Mouse (Mus musculus) ES-E14 (cell line): ENCODE measurements around the gene Cdh5. TPM values are rescaled to one million over a fixed set of nuclear protein-coding genes. Genes with fewer than 3 reads are reported as not detected.

ENCODE experiments used
- DNase-seq: peaks from one replicate; pipeline ENCODE4 v3.0.0-alpha.2; 2013; ENCODE audit warnings: low read depth, low spot score
- H3K27ac ChIP-seq: 2 replicates; pipeline ENCODE4 v1.5.1; 2012; ENCODE audit warnings: low read depth, mild to moderate bottlenecking, low read length, moderate library complexity, mixed read lengths; ENCODE audit not compliant: poor library complexity, insufficient read depth, severe bottlenecking
- H3K36me3 ChIP-seq: 2 replicates; pipeline ENCODE4 v1.6.1; 2012; ENCODE audit warnings: mild to moderate bottlenecking, low read length, moderate library complexity, mixed read lengths; ENCODE audit not compliant: control insufficient read depth, poor library complexity, insufficient read depth, severe bottlenecking
- H3K4me1 ChIP-seq, 2 experiments: fragments of 150-350 bp in 1 of 2; sonication (generic) in 1 of 2; 2 replicates each; pipeline ENCODE4 v1.6.1; 2012; ENCODE audit warnings: low read length in 2 of 2, mild to moderate bottlenecking in 1 of 2, mixed read lengths in 1 of 2; ENCODE audit not compliant: control insufficient read depth in 2 of 2, insufficient read depth in 2 of 2, poor library complexity in 1 of 2
- H3K4me3 ChIP-seq, 2 experiments: fragments of 150-350 bp in 1 of 2; sonication (generic) in 1 of 2; 2 replicates each; pipeline ENCODE4 v1.5.1; 2012; ENCODE audit warnings: low read length in 2 of 2, low read depth in 1 of 2, mild to moderate bottlenecking in 1 of 2, mixed read lengths in 1 of 2; ENCODE audit not compliant: insufficient read depth in 1 of 2, poor library complexity in 1 of 2, severe bottlenecking in 1 of 2
- H3K9ac ChIP-seq: 2 replicates; pipeline ENCODE4 v1.6.1; 2012; ENCODE audit warnings: low read depth, mild to moderate bottlenecking, low read length, mixed read lengths; ENCODE audit not compliant: poor library complexity, insufficient read depth, severe bottlenecking
- H3K9me3 ChIP-seq: fragments of 150-350 bp; sonication (generic); 2 replicates; pipeline ENCODE4 v1.6.1; 2012; ENCODE audit warnings: low read depth, mild to moderate bottlenecking, low read length; ENCODE audit not compliant: control insufficient read depth, insufficient read depth
- CHD2 ChIP-seq: IDR thresholded peaks from 2 replicates; pipeline ENCODE4 v1.6.1; 2014; ENCODE audit warnings: mild to moderate bottlenecking, low read depth, low read length, inconsistent platforms
- HCFC1 ChIP-seq: IDR thresholded peaks from 2 replicates; pipeline ENCODE4 v1.6.1; 2012; ENCODE audit warnings: low read length, inconsistent platforms, borderline replicate concordance; ENCODE audit not compliant: insufficient read depth
- MAFK ChIP-seq: IDR thresholded peaks from 2 replicates; pipeline ENCODE4 v1.6.1; 2014; ENCODE audit warnings: mild to moderate bottlenecking, low read depth, low read length, inconsistent platforms; ENCODE audit not compliant: insufficient read depth
- ZC3H11A ChIP-seq: IDR thresholded peaks from 2 replicates; pipeline ENCODE4 v1.6.1; 2012; ENCODE audit warnings: low read depth, mild to moderate bottlenecking, inconsistent platforms, low read length, borderline replicate concordance
- ZNF384 ChIP-seq: IDR thresholded peaks from 2 replicates; pipeline ENCODE4 v1.6.1; 2012; ENCODE audit warnings: low read depth, low read length, inconsistent platforms
- in situ Hi-C, 2 experiments: fragments of 600-800 bp; cut with MboI; formaldehyde crosslinking; loops; one replicate each; pipeline ENCODE4 v1.15.1; 2025; ENCODE audit warnings: low sequenced_read_pairs in 2 of 2, inconsistent platforms in 1 of 2; ENCODE audit not compliant: unreplicated experiment in 2 of 2
- total RNA-seq: library from RNA; depleted of rRNA; stranded (reverse); fragments of 300-350 nt; gene quantifications from 2 replicates; pipeline ENCODE4 v1.2.3, GENCODE M21; 2012; rRNA removed

Cdh5 gene
- total RNA-seq, 1 experiment: 2.0 TPM

GRCm38 (mm10) chr8:104190777-104191468 lies 89.5 kb downstream of the Cdh5 start:
- Histone ChIP-seq H3K36me3 (no peaks in the 10 kb centered on the region), H3K4me1 (no peaks in the 10 kb centered on the region), H3K4me3 (no peak overlapping the region), H3K9ac (no peak overlapping the region), H3K27ac (no peak overlapping the region), H3K9me3 (no peaks in the 10 kb centered on the region)
- in situ Hi-C loops: no loop called here
- no peak for TF ChIP-seq CHD2
- no peak for TF ChIP-seq HCFC1
- TF ChIP-seq MAFK: no peak
- TF ChIP-seq ZC3H11A: no peak
- no peak for TF ChIP-seq ZNF384
- DNase-seq: no peak

- Histone ChIP-seq H3K4me1 (no peaks in the 10 kb centered on the region), H3K9me3 (no peaks in the 10 kb centered on the region), H3K27ac (no peak overlapping the region), H3K9ac (no peak overlapping the region), H3K4me3 (no peak overlapping the region), H3K36me3 (no peaks in the 10 kb centered on the region)
- no peak for DNase-seq
- TF ChIP-seq ZNF384 (no peak), HCFC1 (no peak), ZC3H11A (no peak)
- in situ Hi-C loops: no loop called here
These were observed 90.1 kb downstream of the Cdh5 start for GRCm38 (mm10) chr8:104191496-104191895.

Other genes starting within 250 kb of the Cdh5 start
- gene Bean1, start 68.8 kb downstream of the Cdh5 start, total RNA-seq: 0.09 and 0.11 TPM in 2 replicates
- gene Tk2, start 146.9 kb downstream of the Cdh5 start, total RNA-seq: 8.7 and 9.8 TPM in 2 replicates
- 33.0 and 42.7 TPM in 2 replicates for gene Cklf, start 149.2 kb downstream of the Cdh5 start, total RNA-seq
- not detected in 2 replicates for gene Cmtm2a, start 191.6 kb downstream of the Cdh5 start, total RNA-seq
- not detected in 2 replicates for gene Gm45711, start 208.5 kb downstream of the Cdh5 start, total RNA-seq
- not detected in 2 replicates for gene Cmtm1, start 208.5 kb downstream of the Cdh5 start, total RNA-seq
- not detected in 2 replicates for gene Gm11020, start 219.9 kb downstream of the Cdh5 start, total RNA-seq
- not detected in 2 replicates for gene Cmtm2b, start 220.6 kb downstream of the Cdh5 start, total RNA-seq
- 8.0 and 12.6 TPM in 2 replicates for gene Cmtm3, start 237.8 kb downstream of the Cdh5 start, total RNA-seq